ENCODE assay signal across 29 mouse cellular contexts in the genomic region with DNA sequence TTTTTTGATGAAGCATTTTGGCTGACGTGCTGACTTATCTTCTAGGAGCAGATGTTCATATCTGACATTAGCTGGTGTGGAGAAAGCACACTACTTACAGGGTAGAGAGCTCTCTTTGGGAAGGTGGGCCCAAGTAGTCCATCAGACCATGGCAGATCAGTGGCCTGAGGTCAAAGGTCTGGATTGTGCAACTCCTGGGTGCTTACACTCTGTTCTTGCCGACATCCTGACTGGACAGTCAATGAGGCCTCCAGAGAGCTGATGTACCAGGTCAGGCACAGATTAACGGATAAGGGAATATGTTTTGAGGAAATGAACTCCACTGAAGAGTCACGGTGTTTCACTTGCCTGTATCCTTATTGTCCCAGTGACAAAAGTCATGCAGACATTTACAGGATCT. TPM values are rescaled to one million over a fixed set of nuclear protein-coding genes. Genes with fewer than 3 reads are reported as not detected.
"Had no signal": no experiment of that assay in that cellular context is flagged by ENCODE, and none has a peak within 500 bp of the region (broad histone marks: within the 10 kb centered on the region; RNA-seq: fewer than 3 reads in every experiment).

No protein-coding gene starts in this region.

- ATAC-seq: hindbrain, postnatal 0 days; intestine, embryonic 16.5 days had no signal

- H3K4me2 ChIP-seq: heart, embryonic 11.5 days; hindbrain, embryonic 13.5 days; hindbrain, embryonic 15.5 days; kidney, embryonic 15.5 days; limb, embryonic 13.5 days; limb, embryonic 15.5 days had no signal

- H3K9ac ChIP-seq: hindbrain, embryonic 13.5 days; hindbrain, embryonic 15.5 days; kidney, embryonic 15.5 days; limb, embryonic 13.5 days; limb, embryonic 15.5 days had no signal

- H3K27ac ChIP-seq: gastrocnemius, adult 2 months; heart, adult 2 months; hindbrain, embryonic 13.5 days; hindbrain, embryonic 15.5 days; hindbrain, postnatal 0 days; kidney, embryonic 15.5 days; kidney, postnatal 0 days; limb, embryonic 13.5 days; limb, embryonic 15.5 days had no signal

- H3K36me3 ChIP-seq: hindbrain, embryonic 13.5 days; hindbrain, embryonic 15.5 days; kidney, embryonic 15.5 days; limb, embryonic 13.5 days; limb, embryonic 15.5 days had no signal

- H3K27me3 ChIP-seq: hindbrain, embryonic 15.5 days had no signal

- H3K9me3 ChIP-seq: hindbrain, embryonic 13.5 days; hindbrain, embryonic 15.5 days; kidney, embryonic 15.5 days; limb, embryonic 13.5 days; limb, embryonic 15.5 days had no signal

- H3K4me1 ChIP-seq: hindbrain, embryonic 13.5 days; hindbrain, embryonic 15.5 days; kidney, embryonic 15.5 days; limb, embryonic 13.5 days; limb, embryonic 15.5 days had no signal

- DNase-seq: gastrocnemius, adult 2 months; gastrocnemius, postnatal 10 days; gastrocnemius, postnatal 25 days; heart, adult 2 months; heart, postnatal 10 days; kidney, adult 11 months; kidney, adult 2 months; kidney, adult 9 months; kidney, postnatal 14 days; kidney, postnatal 36 days; layer of hippocampus, adult 9-11 months; layer of hippocampus, postnatal 36 days; left cerebral cortex, postnatal 4 days had no signal

- H3K4me3 ChIP-seq: gastrocnemius, adult 2 months; heart, adult 2 months; hindbrain, embryonic 13.5 days; hindbrain, embryonic 15.5 days; kidney, embryonic 15.5 days; limb, embryonic 13.5 days; limb, embryonic 15.5 days had no signal

RNA-seq across cellular contexts. Expression of gene Dmrt2, which starts 23.5 kb away (rescaled TPM):
- total RNA-seq: hematopoietic stem cell, adult 5-6 weeks; hindbrain, postnatal 0 days had no signal
- polyA plus RNA-seq: hindbrain, embryonic 15.5 days; hindbrain, postnatal 0 days had no signal

RNA-seq across cellular contexts. Expression of gene Dmrt3, which starts 38.6 kb away (rescaled TPM):
- total RNA-seq: gastrocnemius, adult 2 months; gastrocnemius, postnatal 10 days; gastrocnemius, postnatal 25 days; gastrocnemius, postnatal 4 days; granulocyte monocyte progenitor cell, adult 5-6 weeks; heart, adult 2 months; heart, postnatal 10 days; heart, postnatal 25 days; hematopoietic stem cell, adult 5-6 weeks; left cerebral cortex, adult 18-20 months; left cerebral cortex, adult 8-10 months had no signal
- polyA plus RNA-seq: frontal cortex, adult 2 months; kidney, adult 2 months; kidney, embryonic 15.5 days had no signal
